Mouse (Mus musculus): Measurements from ENCODE around the gene Isy1. TPM values are rescaled to one million over a fixed set of nuclear protein-coding genes. Genes with fewer than 3 reads are reported as not detected.

Isy1 gene
- polyA plus RNA-seq, 1 experiment, result 38.3 TPM

DNA sequence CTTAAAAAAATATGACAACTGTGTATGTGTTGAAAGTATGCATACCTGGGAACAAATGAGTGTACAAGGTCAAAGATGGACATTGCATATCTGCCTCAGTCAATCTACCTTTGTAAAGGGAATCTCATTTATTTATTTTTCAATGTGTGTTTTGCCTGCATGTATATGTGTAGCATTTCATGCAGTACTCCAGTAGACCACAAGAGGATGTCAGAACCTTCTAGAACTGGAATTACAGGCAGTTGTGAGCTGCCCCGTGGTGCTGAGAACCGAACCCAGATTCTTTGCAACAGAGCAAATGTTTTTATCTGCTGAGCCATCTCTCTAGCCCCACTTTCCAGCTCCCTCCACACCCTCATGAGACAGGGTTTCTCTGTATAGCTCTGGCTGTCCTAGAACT lies 35.4 kb upstream of the Isy1 start:
- no peak for TF ChIP-seq POLR2A (IDR thresholded peaks at IDR 0.05; ENCODE audit: borderline replicate concordance, low read depth, low read length)
- TF ChIP-seq CTCF (IDR thresholded peaks at IDR 0.05; ENCODE audit: low read depth, low read length), result no peak
- Histone ChIP-seq H3K4me3 (ENCODE audit: insufficient read depth, low read length) (no peak overlapping the region), H3K4me1 (ENCODE audit: control insufficient read depth, insufficient read depth, low read length) (peaks cover 13% of the 10 kb centered on the region), H3K27ac (ENCODE audit: insufficient read depth, low read depth, low read length) (no peak overlapping the region)

DNA sequence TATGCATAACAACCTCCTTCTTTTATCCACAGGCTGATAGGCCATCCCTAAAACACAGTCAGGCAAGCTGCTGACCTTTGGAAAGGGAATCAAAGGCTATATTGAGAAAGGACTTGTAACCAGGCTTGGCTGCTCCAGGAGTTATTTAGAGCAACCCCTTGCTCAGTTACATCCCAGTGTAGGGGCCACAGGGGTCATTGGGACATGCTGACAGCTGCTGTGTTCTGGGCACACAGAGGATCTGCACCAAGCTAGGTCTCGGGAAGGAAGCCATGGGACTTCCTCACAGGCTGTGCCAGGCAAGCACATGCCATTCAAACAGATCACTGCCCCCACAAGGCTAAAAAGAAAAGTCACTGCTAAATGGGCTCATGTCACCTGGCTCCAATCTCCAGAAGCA lies 34.5 kb upstream of the Isy1 start:
- TF ChIP-seq CTCF (IDR thresholded peaks at IDR 0.05; ENCODE audit: low read depth, low read length) (no peak), POLR2A (IDR thresholded peaks at IDR 0.05; ENCODE audit: borderline replicate concordance, low read depth, low read length) (no peak)
- no peak overlapping the region for H3K27ac ChIP-seq (ENCODE audit: insufficient read depth, low read depth, low read length)
- H3K4me3 ChIP-seq (ENCODE audit: insufficient read depth, low read length), result no peak overlapping the region
- H3K4me1 ChIP-seq (ENCODE audit: control insufficient read depth, insufficient read depth, low read length), result peaks cover 20% of the 10 kb centered on the region

DNA sequence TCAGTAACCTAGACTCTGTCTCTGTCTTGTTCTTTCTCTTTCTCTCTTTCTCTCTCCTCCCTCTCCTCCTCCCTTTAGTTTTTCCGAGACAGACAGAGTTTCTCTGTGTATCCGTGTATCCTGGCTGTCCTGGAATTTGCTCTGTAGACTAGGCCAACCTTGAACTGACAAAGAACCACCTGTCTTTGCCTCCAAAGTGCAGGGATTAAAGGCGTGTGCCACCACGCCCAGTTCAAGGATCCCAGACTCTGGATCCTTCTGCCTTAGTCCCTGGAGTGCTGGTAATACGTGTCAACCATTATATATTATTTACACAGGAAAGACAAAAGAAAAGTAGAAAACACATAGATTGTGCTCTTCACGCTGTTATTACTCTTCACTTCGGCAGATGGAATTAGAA lies 32.6 kb upstream of the Isy1 start:
- peaks cover 31% of the 10 kb centered on the region for H3K4me1 ChIP-seq (ENCODE audit: control insufficient read depth, insufficient read depth, low read length)
- no peak overlapping the region for H3K4me3 ChIP-seq (ENCODE audit: insufficient read depth, low read length)
- no peak for TF ChIP-seq CTCF (IDR thresholded peaks at IDR 0.05; ENCODE audit: low read depth, low read length)
- TF ChIP-seq POLR2A (IDR thresholded peaks at IDR 0.05; ENCODE audit: borderline replicate concordance, low read depth, low read length), result no peak
- H3K27ac ChIP-seq (ENCODE audit: insufficient read depth, low read depth, low read length), result no peak overlapping the region

DNA sequence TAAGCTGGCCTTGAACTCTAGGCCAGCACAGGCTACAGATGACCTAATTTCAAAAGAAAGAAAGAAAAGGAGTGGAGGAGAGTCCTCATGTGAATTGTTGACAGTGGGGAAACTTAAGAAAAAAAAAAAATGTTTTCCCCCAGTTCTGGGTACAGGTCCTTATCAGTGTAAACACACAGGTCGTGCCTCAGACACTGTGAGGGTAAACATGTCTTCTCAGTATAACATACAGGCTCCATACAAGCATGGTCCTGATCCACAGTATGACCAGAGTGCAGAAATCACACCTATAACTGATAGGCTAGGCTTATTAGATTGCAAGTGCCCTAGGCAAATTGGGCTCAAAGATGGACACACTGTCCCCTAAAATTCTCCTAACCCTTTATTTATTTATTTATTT lies 31.8 kb upstream of the Isy1 start:
- peaks cover 37% of the 10 kb centered on the region for H3K4me1 ChIP-seq (ENCODE audit: control insufficient read depth, insufficient read depth, low read length)

DNA sequence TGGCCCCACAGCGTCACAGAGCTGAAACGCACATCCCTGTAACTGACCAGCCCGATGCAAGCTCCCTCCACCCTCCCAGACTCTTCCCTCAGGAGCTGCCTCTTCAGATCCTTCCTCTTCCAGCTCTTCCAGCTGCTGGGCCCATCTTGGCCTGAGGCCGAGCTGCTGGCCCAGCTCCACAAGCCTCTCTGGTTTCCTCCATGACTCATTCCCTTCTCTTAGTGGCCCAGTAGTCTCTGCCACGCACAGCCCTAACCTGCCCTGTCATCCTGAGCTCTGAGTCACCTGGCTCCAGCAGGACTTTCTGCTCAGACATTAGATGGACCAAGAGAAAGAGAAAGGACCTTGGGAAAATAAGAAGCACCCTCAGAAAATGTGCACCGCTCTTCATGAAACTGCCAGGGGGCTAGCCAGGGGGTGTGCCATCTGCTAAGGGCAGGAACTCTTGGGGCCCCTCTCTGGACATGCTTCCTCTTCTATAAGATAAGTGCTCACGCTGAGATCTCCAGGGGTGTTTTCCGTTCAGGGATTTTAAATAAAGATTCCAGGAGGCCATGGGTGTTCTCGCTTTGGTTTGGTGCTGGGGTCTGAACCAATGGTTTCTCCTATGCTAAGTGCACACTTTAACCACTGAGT lies 30.4 kb upstream of the Isy1 start:
- TF ChIP-seq CTCF (IDR thresholded peaks at IDR 0.05; ENCODE audit: low read depth, low read length), result no peak
- TF ChIP-seq POLR2A (IDR thresholded peaks at IDR 0.05; ENCODE audit: borderline replicate concordance, low read depth, low read length), result no peak
- Histone ChIP-seq H3K4me1 (ENCODE audit: control insufficient read depth, insufficient read depth, low read length) (peaks cover 37% of the 10 kb centered on the region), H3K27ac (ENCODE audit: insufficient read depth, low read depth, low read length) (peak overlapping the region; percentile 69), H3K4me3 (ENCODE audit: insufficient read depth, low read length) (0 out of 2 replicates have a peak overlapping the region, but pooled peaks have one; percentile 4)

More for the DNA sequence above, 31.8 kb upstream of the Isy1 start:
- TF ChIP-seq CTCF (IDR thresholded peaks at IDR 0.05; ENCODE audit: low read depth, low read length) (no peak), POLR2A (IDR thresholded peaks at IDR 0.05; ENCODE audit: borderline replicate concordance, low read depth, low read length) (no peak)
- no peak overlapping the region for H3K27ac ChIP-seq (ENCODE audit: insufficient read depth, low read depth, low read length)
- no peak overlapping the region for H3K4me3 ChIP-seq (ENCODE audit: insufficient read depth, low read length)

DNA sequence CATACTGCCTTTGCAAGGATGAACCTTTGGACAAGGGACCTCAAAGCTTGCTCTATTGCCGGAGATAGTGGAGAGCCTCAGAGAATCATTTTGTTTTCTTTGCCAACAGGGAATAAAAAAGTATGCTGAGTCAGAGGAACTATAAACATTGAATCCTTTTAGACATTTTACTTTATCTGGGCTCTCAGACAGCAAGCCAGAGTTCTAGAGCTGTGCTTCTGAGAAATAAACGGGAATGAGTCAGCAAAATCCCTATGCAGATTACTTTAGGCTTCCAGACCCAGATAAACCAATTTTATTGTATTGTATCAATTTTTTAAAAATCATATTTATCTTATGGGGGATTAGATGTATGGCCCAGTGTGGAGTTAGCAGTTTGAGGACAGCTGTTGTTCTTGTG lies 28.7 kb upstream of the Isy1 start:
- Histone ChIP-seq H3K27ac (ENCODE audit: insufficient read depth, low read depth, low read length) (no peak overlapping the region), H3K4me3 (ENCODE audit: insufficient read depth, low read length) (no peak overlapping the region), H3K4me1 (ENCODE audit: control insufficient read depth, insufficient read depth, low read length) (peaks cover 32% of the 10 kb centered on the region)
- no peak for TF ChIP-seq POLR2A (IDR thresholded peaks at IDR 0.05; ENCODE audit: borderline replicate concordance, low read depth, low read length)
- no peak for TF ChIP-seq CTCF (IDR thresholded peaks at IDR 0.05; ENCODE audit: low read depth, low read length)

DNA sequence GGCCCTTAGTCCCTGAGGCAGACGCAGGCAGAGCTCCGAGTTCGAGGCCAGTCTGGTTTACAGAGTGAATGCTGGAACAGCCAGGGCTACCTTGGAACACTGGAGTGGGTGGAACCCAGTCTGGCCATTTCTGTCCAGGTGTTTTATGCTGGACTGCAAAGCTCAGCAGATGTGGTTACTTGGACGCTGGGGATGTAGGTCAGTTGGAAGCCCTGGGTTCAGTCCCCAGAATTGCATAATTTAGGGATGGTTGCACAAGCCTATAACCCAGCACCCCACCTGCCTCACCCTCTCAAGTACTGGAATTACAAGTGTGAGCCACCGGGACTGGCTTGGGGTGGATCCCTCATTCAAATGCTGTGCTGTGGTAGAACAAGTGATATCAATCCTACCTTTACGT lies 27.6 kb upstream of the Isy1 start:
- Histone ChIP-seq H3K4me3 (ENCODE audit: insufficient read depth, low read length) (no peak overlapping the region), H3K4me1 (ENCODE audit: control insufficient read depth, insufficient read depth, low read length) (peaks cover 32% of the 10 kb centered on the region), H3K27ac (ENCODE audit: insufficient read depth, low read depth, low read length) (no peak overlapping the region)
- no peak for TF ChIP-seq POLR2A (IDR thresholded peaks at IDR 0.05; ENCODE audit: borderline replicate concordance, low read depth, low read length)
- no peak for TF ChIP-seq CTCF (IDR thresholded peaks at IDR 0.05; ENCODE audit: low read depth, low read length)

DNA sequence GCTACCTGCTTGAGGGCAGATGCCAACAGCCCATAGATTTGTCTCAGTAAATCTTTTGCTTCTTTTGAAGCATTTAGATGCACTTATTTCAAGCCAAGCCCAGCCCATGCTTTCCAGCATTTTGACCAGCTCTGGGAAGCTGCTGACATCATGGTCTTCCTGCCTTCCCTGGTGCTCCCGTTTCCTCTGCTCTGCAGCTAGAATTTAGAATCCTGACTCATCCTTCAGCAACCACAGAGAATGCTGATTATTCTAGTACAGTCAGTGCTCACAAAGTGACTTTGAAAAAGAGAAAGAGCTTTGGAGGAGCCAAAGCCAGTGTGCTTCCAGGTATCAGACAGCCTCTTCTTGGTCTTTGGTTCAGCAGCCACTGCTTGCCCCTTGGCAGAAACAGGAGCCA lies 18.5 kb upstream of the Isy1 start:
- peaks cover 15% of the 10 kb centered on the region for H3K4me1 ChIP-seq (ENCODE audit: control insufficient read depth, insufficient read depth, low read length)
- H3K27ac ChIP-seq (ENCODE audit: insufficient read depth, low read depth, low read length), result no peak overlapping the region
- no peak for TF ChIP-seq CTCF (IDR thresholded peaks at IDR 0.05; ENCODE audit: low read depth, low read length)
- no peak for TF ChIP-seq POLR2A (IDR thresholded peaks at IDR 0.05; ENCODE audit: borderline replicate concordance, low read depth, low read length)
- H3K4me3 ChIP-seq (ENCODE audit: insufficient read depth, low read length), result no peak overlapping the region

DNA sequence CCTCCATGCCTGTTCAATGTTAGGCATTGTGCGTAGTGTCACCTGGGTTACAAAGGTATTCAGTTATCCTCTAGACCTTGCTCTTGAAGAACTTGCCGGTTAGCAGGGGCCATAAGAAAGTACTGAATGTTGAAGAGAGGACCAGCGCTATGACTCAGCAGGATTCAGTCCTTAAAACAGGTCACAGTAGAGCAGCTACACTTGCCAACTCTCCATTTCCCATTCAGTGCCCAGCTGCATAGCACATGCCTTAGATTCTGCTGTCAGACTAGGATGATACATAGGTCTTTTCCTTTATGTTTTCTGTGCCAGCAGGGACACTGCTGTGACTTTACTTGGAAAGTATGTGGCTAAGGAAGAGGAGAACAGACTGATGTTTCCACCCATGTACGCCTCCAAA lies 14.8 kb upstream of the Isy1 start:
- TF ChIP-seq POLR2A (IDR thresholded peaks at IDR 0.05; ENCODE audit: borderline replicate concordance, low read depth, low read length), result no peak
- TF ChIP-seq CTCF (IDR thresholded peaks at IDR 0.05; ENCODE audit: low read depth, low read length), result no peak
- Histone ChIP-seq H3K4me3 (ENCODE audit: insufficient read depth, low read length) (no peak overlapping the region), H3K27ac (ENCODE audit: insufficient read depth, low read depth, low read length) (no peak overlapping the region), H3K4me1 (ENCODE audit: control insufficient read depth, insufficient read depth, low read length) (peaks cover 15% of the 10 kb centered on the region)

DNA sequence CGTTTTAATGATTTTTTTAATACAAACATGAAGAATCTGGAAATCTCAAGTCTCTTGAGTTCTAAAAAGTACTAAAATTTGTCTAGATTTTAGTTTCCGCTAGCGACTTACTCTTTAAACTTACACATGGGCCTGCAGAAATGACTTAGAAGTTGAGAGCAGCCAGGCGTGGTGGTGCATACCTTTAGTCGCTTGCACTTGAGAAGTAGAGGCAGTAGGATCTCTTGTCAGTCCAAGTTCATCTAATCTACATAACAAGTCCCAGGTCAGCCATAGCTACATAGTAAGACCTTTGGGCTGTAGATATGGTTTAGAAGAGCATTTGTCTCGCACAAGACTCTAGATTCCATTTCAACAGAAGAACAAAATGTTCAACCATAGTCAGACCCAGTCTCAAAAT lies 13.3 kb upstream of the Isy1 start:
- no peak overlapping the region for H3K27ac ChIP-seq (ENCODE audit: insufficient read depth, low read depth, low read length)
- H3K4me3 ChIP-seq (ENCODE audit: insufficient read depth, low read length), result no peak overlapping the region

More for the DNA sequence above, 13.3 kb upstream of the Isy1 start:
- TF ChIP-seq POLR2A (IDR thresholded peaks at IDR 0.05; ENCODE audit: borderline replicate concordance, low read depth, low read length), result no peak
- no peak for TF ChIP-seq CTCF (IDR thresholded peaks at IDR 0.05; ENCODE audit: low read depth, low read length)
- H3K4me1 ChIP-seq (ENCODE audit: control insufficient read depth, insufficient read depth, low read length), result peaks cover 10% of the 10 kb centered on the region
